Mouse (Mus musculus) R1 (cell line): ENCODE measurements around the gene Ehbp1l1.
"Not testable (repeated sequence)": the region's sequence is repeated elsewhere in the genome, so short reads cannot be mapped to it uniquely, and the experiment has no call there.

Experiments
- DNase-seq: peaks from one replicate; pipeline ENCODE4 v3.0.0-alpha.2; 2018; ENCODE audit warnings: low read depth, low spot score

Ehbp1l1 gene

GRCm38 (mm10) chr19:5710068-5710467 lies 16.0 kb downstream of the Ehbp1l1 start:
- no peak for DNase-seq

- peak; percentile 50 for DNase-seq
Measured at GRCm38 (mm10) chr19:5704801-5705571, 21.1 kb downstream of the Ehbp1l1 start.

GRCm38 (mm10) chr19:5704163-5704800 lies 21.8 kb downstream of the Ehbp1l1 start, which contains the start of gene Kcnk7:
Kcnk7 (plus strand) TSS chr19:5704367.
- no peak for DNase-seq

GRCm38 (mm10) chr19:5695849-5696462 lies 30.2 kb downstream of the Ehbp1l1 start:
- DNase-seq, result peak; percentile 96

GRCm38 (mm10) chr19:5693801-5694200 lies 32.3 kb downstream of the Ehbp1l1 start:
- DNase-seq, result no peak

GRCm38 (mm10) chr19:5692913-5693396 lies 33.2 kb downstream of the Ehbp1l1 start:
- DNase-seq, result no peak

GRCm38 (mm10) chr19:5692086-5692912 lies 33.8 kb downstream of the Ehbp1l1 start:
- no peak for DNase-seq

GRCm38 (mm10) chr19:5691601-5692000 lies 34.5 kb downstream of the Ehbp1l1 start:
- DNase-seq, result no peak

- no peak for DNase-seq
Measured at GRCm38 (mm10) chr19:5690343-5690735, 35.8 kb downstream of the Ehbp1l1 start.

- peak; percentile 79 for DNase-seq
Measured at GRCm38 (mm10) chr19:5689565-5690342, 36.4 kb downstream of the Ehbp1l1 start.

- no peak for DNase-seq
Measured at GRCm38 (mm10) chr19:5689088-5689428, 37.1 kb downstream of the Ehbp1l1 start.

GRCm38 (mm10) chr19:5688200-5689087 lies 37.7 kb downstream of the Ehbp1l1 start, which contains the start of the genes Map3k11 and Pcnx3:
Map3k11 (plus strand) TSS chr19:5688742.
Pcnx3 (minus strand) TSS chr19:5688908.
- DNase-seq, result peak; percentile 99

- DNase-seq, result no peak
Measured at GRCm38 (mm10) chr19:5687738-5688137, 38.4 kb downstream of the Ehbp1l1 start.

- not testable (repeated sequence) for DNase-seq
Measured at GRCm38 (mm10) chr19:5686954-5687353, 39.2 kb downstream of the Ehbp1l1 start.

GRCm38 (mm10) chr19:5686437-5686836 lies 39.7 kb downstream of the Ehbp1l1 start:
- no peak for DNase-seq

GRCm38 (mm10) chr19:5685861-5686260 lies 40.3 kb downstream of the Ehbp1l1 start:
- DNase-seq, result no peak

- DNase-seq, result no peak
Measured at GRCm38 (mm10) chr19:5685431-5685830, 40.7 kb downstream of the Ehbp1l1 start.

- DNase-seq, result no peak
Measured at GRCm38 (mm10) chr19:5684985-5685384, 41.1 kb downstream of the Ehbp1l1 start.

GRCm38 (mm10) chr19:5684236-5684635 lies 41.9 kb downstream of the Ehbp1l1 start:
- DNase-seq, result no peak

GRCm38 (mm10) chr19:5680432-5680831 lies 45.7 kb downstream of the Ehbp1l1 start:
- no peak for DNase-seq
